Mouse (Mus musculus) hematopoietic stem cell, adult 5-6 weeks (primary cell): Measurements from ENCODE around the gene Rmnd5b. TPM values are rescaled to one million over a fixed set of nuclear protein-coding genes. Genes with fewer than 3 reads are reported as not detected.

Experiments
- ATAC-seq, 2 experiments: fragments of 125-278 bp in 1 of 2; replicated peaks in 1 of 2; 2 replicates each; pipeline ENCODE4 v1.8.0; 2016 to 2017; ENCODE audit warnings: inconsistent platforms in 2 of 2, mild to moderate bottlenecking in 2 of 2, moderate number of reproducible peaks in 2 of 2, low read depth in 1 of 2, moderate TSS enrichment in 1 of 2; ENCODE audit not compliant: low FRiP score in 2 of 2, poor library complexity in 2 of 2, severe bottlenecking in 2 of 2, insufficient read depth in 1 of 2, low TSS enrichment in 1 of 2
- total RNA-seq: library from RNA; stranded (forward); fragments of 172-1452, 232-1000 nt; gene quantifications from 2 replicates; pipeline ENCODE4 v1.2.3, GENCODE M21; 2017

Gene Rmnd5b
- total RNA-seq, 1 experiment from 2014 or later = 15.6 TPM

DNA sequence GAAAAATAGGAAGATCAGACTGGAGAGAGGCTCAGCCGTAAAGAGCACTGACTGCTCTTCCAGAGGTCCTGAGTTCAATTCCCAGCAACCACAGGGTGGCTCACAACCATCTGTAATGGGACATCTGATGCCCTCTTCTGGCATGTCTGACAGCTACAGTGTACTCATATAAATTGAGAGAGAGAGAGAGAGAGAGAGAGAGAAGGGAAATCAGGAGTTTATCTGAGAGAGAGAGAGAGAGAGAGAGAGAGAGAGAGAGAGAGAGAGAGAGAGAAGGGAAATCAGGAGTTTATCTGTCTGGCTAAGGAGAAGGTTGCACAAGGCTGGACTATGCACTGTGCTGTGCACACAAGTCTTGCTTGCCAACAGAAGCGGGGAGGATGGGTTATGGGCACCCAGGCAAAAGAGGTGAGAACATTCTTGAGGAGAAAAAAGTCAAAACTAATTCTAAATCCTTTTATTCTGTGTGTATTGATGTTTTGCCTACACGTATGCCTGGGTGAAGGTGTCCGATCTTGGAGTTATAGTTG is 17.3 kb upstream of the Rmnd5b start:
- no peak for ATAC-seq

DNA sequence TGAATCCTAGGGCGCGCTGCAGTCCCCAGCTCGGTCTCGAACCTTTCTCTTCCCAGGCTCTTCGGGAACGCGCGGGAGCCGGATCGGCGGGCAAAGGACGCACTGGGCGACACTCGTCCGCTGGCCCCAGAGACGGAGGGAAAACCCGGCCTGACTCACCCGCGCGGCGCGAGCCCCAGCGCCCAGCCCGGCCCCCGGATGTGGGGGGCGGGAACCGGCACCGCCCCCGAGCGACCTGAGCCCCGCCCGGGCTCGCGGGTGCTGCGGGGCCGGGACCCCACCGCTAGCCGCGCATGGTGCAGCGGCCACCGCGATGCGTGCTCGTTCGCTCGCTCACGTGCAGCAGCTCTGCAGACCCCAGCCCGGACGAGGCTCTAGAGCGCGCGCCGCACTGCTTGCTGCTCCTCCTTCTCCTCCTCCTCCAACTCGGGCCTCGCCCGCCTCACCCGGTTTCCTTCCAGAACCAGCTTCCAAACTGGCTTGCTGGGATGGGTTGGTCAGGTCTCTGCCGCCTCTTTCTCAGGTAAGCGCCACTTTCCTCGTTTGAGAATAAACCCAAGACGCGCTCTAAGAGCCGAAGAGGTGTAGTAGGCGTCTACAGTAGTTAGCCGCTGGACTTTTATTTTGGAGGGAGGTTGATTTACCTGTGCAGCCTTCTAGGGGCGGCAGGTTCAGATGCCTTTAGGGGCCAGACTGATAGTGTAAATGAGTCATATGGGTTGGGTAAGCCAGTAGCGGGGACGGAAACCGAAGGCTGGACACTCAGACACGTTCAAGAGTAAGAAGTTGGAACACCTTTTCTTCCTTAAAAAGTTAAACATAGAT is 15.2 kb upstream of the Rmnd5b start, which contains the start of the genes N4bp3 and D930048N14Rik:
Gene N4bp3, minus strand, starts transcription at position 152 of the 825 bp plus-strand sequence.
Gene D930048N14Rik, plus strand, starts transcription at position 264 of the 825 bp plus-strand sequence.
- ATAC-seq = peak in 1 of 2 experiments; percentile 34; a peak in 2 of 4 replicates

DNA sequence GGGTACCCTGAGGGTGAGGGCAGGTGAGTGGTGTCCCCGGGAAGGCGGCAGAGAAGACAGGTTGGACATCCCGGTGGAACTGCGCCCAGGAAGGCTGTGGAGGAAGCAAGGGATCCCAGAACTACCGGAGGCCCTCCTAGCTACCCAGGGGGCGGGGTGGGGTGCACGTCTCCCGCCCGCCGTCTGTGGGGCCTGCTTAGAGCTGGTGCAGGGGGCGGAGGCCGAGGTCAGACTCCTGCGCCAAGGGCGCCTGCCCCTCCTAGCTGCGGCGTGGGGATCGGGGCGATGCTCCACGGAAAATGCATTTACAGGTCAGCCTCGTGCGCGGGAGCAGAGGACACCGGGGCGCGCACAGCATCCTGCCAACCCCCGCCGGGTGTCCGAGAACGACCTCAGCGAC is 14.6 kb upstream of the Rmnd5b start:
- peak in 1 of 2 experiments; percentile 9; a peak in 2 of 4 replicates for ATAC-seq

DNA sequence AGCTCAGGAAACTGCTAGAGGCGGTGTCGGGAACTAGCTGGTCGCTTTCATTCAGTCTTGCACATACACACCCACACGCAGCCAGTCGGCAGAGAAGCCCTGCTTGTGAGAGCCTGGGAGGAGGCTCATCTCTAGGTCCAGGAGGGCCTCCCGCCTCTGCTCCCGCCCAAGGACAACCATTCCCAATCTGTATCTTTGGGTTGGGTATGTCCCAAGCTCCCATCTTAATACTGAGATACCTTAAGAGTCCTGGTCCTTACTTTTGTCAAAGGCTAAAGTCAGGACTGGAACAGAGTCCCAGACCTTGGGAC is 14.1 kb upstream of the Rmnd5b start:
- no peak for ATAC-seq

DNA sequence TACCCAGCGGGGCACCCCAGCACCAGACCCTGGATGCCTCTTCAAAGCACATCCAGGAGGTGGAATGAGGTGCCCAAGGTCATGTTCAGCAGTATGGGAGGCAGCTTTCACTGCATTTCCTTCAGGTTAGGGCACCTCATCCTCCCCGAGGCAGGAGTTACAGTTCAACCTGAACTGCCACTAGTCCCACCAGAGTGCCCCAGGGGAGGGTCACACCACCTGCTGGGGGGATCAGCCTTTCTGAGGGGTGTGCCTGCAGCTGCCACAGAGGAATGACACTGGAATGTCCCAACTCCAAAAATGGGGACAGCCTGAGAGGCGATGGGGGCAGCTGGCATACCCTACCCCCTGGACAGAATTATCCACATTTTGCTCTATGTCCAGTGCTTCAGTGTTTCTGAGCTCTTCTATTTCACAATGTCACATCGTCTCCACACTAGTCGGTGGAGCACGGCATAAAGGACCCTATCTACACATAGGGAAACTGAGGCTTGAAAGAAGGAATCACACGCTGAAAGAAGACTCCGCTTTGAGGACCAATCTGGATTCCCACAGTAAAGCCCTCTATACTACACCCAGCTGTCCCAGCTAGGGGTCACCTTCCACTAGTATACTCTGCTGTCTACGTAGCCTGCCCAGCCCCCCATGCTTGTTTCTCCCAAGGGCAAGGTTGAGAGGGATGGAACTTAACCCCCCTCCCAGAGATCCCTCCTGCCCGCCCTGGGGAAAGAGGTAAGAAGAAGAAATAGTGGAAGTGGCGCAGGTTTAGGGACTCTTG is 13.6 kb upstream of the Rmnd5b start:
- ATAC-seq = no peak

DNA sequence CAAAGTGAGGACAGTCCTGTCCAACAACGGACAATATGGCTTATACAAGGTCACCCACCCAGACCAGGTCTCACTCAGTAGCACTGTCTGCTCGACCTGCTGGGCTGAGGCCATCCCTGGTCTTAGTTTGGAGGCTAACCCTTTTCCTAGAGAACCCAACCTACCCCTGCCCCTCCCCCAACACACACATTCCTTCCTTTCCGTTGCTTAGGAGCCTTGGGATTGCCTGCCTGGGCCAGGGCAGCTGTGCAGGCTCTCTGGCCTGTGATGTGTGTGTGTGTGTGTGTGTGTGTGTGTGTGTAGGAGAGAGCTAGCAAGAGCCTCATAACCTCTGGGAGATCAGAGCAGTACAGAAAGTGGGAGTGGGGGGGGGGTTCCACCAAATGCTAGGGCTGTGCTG is 12.9 kb upstream of the Rmnd5b start:
- ATAC-seq = no peak

DNA sequence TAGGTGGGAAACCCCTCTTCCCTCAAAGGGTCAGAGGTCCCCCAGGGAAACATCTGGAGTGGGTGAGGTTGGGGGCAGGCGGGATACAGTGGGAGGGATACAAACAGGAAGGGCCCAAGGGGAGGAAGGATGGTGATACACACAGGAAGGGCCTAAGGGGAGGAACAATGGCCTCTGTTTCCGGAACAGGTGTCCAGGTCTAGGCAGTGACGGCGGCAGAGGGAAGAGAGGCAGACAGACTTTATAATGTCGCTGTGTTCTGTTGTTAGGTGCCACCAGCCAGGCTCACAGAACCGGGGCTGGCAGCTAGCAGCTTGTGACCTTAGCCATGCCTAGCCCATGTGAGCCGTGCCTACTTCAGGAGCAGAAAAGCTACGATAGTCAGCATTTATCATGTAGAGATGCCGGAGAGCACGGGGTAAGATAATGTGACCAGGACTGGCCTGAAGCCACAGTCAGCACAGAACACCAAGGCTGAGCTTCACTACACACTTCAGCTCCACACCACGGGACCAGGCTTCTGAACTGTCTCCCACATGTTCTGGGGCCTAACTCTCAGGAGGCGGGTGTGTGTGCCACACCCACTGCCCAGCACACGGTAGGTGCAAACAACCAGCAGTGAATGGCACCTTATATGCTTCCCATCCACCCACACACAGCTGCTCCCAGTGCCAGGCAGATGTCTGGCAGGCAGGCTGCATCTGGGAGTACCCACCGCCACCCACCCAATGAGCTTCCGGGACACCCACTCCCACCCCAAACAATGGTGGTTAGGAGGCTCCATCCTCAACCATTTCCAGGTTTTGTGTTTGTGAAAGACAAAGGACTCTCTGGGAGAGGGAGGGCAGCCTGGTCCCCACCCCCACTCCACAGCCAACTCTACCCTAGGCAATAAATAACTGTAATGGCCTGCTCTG is 11.3 kb upstream of the Rmnd5b start:
- no peak; a peak in 1 of 4 replicates for ATAC-seq

DNA sequence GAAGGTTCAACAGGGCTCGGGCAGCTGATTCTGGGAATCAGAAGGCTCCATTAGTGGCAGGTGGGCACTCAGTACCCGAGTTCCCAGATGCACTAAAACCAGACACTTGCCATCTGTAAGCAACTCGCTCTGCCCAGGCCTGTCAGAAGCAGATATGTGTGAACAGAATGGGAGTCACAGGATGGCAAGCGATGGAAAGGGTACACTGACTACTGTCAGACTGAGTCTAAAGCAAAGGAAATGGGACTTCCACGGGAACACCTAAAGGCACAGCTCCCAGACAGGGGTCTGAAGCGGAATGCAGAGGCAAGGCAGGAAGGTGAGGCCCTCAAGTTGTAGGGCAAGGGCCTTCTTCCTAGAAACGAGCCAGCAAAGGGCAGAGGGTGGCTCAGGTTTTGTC is 10.5 kb upstream of the Rmnd5b start:
- ATAC-seq = no peak

DNA sequence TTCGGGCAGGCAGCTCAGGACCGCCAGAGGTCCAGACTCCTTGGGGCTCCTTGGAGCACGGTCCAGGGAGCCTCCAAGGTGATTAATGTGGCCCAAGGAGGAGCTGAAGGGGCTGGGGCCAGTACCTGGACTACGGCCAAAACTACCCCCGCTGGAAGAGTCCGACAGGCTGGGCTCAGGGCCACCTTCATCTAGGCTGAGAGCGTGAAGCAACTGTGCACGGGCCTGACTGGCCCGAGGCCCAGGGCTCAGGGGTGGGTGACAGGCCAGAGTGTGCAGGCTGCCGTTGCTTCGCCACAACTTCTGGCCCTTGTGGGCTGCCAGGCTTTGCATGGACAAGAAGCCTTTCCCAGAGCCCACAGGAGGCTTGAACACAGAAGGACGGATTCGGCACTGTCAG is 9.6 kb upstream of the Rmnd5b start:
- no peak for ATAC-seq

DNA sequence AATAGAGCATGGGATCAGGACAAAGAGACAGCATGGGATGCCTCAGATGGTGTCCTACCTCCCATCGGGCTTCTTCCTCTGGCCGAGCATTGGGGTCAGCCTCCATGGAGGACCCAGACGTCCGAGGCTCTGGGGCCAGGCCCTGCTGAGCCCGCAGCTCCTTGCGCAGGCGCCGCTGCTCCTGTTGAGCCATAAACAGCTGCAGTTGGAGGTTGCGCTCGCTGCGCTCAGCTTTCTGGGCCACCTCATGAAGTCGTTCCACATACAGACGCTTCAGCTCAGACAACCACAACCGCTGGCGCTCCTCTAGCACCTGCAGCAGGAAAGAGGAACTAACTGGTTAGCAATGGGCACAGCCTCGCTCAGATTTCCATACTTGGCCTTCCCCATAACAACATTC is 8.5 kb upstream of the Rmnd5b start:
- peak; percentile 88 to 90 for ATAC-seq

DNA sequence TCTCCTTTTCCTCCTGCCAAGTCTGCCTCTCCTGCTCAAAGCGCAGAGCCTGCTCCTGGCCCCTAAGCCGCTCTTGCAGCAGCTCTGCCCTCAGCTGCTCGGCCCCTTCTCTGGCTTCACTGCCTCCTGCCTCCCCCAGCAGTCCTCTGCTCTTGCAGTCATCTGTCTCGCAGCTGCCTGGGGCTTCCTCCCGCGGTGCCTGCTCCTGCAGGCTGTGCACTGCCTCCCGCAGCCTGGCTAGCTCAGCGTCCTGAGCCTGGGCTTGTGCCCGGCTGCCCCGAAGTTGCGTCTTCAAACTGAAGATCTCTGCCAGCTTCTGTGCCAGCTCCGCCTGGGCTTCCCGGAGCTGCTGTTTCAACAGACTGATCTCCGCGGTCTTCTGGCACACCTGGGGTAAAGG is 8.1 kb upstream of the Rmnd5b start:
- peak; percentile 29 to 38; a peak in 1 of 4 replicates for ATAC-seq

DNA sequence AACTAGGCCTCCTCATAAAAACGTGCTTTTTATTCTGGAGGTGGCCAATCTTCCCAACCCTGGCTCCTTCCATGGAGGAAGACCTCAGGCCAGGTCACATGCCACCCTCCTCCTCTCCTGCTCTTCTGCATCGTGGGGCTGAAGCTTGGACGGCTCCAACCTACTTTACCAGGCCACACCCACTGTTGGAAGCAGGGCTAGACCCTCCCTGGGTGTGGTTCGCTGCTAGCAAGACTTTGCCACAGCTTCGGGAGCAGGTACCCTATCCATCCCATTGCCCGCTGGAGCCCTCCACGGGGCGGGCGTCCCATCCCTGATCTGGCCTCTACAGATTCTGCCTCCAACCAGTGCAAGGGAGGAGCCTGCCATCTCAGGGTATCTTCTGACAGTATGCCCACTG is 7.5 kb upstream of the Rmnd5b start:
- no peak for ATAC-seq

DNA sequence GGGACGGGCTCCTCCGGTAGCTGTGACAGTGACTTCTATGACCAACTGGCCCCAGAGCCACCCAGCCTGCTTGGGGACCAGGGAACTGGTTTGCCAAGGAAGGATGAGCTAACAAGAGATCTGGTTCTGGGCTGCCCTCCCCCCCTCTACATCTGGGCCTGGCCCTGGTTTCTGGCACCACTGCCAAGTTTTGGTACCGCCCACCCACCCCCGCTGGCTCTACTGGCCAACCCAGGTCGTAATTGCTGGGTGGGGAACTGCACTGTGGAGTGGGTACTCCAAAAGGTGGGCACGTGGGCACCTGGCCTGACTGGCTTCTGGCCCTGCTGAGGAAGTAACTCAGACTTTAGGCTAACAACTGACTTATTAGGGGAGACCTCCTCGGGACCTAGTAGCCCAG is 5.1 kb upstream of the Rmnd5b start:
- no peak for ATAC-seq

DNA sequence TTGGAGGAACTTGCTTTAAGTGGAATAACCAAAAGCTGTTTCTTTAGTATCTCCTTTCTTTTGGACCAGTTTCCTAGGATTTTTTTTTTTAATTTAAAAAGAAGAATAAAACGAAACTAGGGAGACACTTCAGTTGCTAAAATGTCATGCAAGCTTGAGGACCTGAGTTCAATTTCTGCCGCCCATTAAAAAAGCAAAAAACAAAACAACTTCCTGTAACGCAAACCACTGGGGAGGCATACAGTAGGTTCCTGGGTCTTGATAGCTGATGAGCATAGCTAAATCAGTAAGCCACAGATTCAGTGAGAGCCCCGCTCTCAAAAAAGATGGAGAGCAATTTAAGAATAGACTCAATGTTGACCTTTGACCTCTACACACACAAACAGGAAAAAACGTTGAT is 2.8 kb upstream of the Rmnd5b start:
- no peak for ATAC-seq

DNA sequence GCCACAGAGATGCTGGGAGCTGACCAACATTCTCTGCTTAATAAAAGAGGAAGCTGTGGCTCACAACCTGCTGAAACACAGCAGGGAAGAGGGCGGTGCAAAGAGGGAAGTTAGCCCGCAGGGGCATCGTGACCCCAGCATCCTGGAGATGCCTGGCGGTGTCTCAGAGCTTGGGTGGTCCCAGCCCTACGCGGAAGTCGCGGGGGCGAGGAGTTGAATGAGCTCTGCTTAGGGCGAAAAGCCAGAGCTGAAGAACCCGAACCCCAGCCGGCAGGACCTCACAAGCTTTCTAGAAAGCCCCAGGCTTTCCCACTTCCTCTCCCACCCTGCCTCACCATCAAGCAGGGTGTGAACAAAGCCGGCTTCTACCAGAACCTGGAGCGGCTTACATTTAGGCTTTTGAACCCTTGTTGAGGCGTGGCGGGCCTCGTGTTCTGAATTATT is 2.3 kb upstream of the Rmnd5b start:
- ATAC-seq = peak; percentile 86 to 87

DNA sequence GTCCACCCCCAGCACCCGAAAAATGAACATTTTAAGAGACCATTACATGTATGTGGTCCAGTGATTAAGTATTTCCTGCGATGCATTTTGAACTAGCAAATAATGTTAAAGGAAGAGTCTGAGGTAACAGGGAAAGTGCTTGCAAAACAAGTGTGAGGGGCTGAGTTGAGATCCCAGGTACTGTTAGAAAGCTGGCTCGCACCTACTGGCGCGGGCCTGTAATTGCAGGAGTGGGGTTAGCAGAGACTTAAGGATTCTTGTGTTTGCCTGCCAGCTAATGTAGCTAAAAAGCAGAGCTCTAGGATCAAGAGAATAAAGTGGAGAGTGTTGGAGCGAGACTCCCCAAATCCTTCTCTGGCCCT is 608 bp upstream of the Rmnd5b start:
- ATAC-seq = peak; percentile 25 to 38; a peak in 3 of 4 replicates

DNA sequence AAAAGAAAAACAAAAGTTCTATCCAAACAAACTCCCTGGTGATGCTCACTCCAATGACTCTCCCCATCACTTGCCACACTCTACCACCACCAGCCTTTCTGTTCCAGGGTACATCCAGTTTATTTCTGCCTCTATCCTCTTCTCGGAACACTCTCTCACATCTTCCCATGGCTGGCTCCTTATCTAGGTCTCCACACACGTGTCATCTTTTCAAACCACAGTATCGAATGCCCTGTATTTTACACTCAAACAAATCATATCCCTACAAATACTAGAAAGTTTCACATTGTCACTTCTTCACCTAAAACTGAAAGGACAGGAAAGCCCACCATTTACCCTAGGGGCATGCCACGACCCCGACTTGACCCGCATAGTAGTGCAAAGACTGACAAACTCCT is 570 bp downstream of the Rmnd5b start:
- ATAC-seq = no peak
